Mouse (Mus musculus) forebrain, embryonic 13.5 days (tissue): ENCODE measurements around the gene Tjp1. TPM values are rescaled to one million over a fixed set of nuclear protein-coding genes. Genes with fewer than 3 reads are reported as not detected.

Experiments used
- ATAC-seq: fragments of 200-750 bp; cut with Nextera tagmentation; 2 replicates; pipeline ENCODE4 v1.8.0; 2017
- H3K27ac ChIP-seq: fragments of 300-500 bp; sonication (generic); 2 replicates; pipeline ENCODE4 v1.5.1; 2015; ENCODE audit warnings: inconsistent platforms, mild to moderate bottlenecking, moderate library complexity
- H3K27me3 ChIP-seq: fragments of 300-500 bp; sonication (generic); 2 replicates; pipeline ENCODE4 v1.6.1; 2015; ENCODE audit warnings: mild to moderate bottlenecking, inconsistent platforms
- H3K36me3 ChIP-seq: fragments of 300-500 bp; sonication (generic); 2 replicates; pipeline ENCODE4 v1.6.1; 2015; ENCODE audit warnings: mild to moderate bottlenecking, inconsistent platforms; ENCODE audit not compliant: poor library complexity, severe bottlenecking
- H3K4me1 ChIP-seq: fragments of 300-500 bp; sonication (generic); 2 replicates; pipeline ENCODE4 v1.6.1; 2015; ENCODE audit warnings: inconsistent platforms
- H3K4me2 ChIP-seq: fragments of 300-500 bp; sonication (generic); 2 replicates; pipeline ENCODE4 v1.6.1; 2015; ENCODE audit warnings: inconsistent platforms, mild to moderate bottlenecking, moderate library complexity
- H3K4me3 ChIP-seq: fragments of 300-500 bp; sonication (generic); 2 replicates; pipeline ENCODE4 v1.5.1; 2015; ENCODE audit warnings: mild to moderate bottlenecking, inconsistent platforms
- H3K9ac ChIP-seq: fragments of 300-500 bp; sonication (generic); 2 replicates; pipeline ENCODE4 v1.6.1; 2015; ENCODE audit warnings: mild to moderate bottlenecking, inconsistent platforms
- H3K9me3 ChIP-seq: fragments of 300-500 bp; sonication (generic); replicated peaks from 2 replicates; pipeline ENCODE4 v1.6.1; 2016; ENCODE audit warnings: inconsistent platforms
- WGBS: fragments of 180-500 bp; shearing (Covaris S2); methylation state at CpG from one replicate; pipeline ENCODE4 v1.1.7; 2015; 5-methylcytosine and 5-hydroxymethylcytosine counted together
- polyA plus RNA-seq: library from polyadenylated mRNA; unstranded; fragments of >200 nt; fragmentation: Nextera tagmentation; extraction: Ambion mirVana; gene quantifications from 2 replicates; pipeline ENCODE4 v1.2.1, GENCODE M21; 2015

The Tjp1 gene
- polyA plus RNA-seq, 1 experiment from 2014 or later = 19.9 TPM

- Histone ChIP-seq H3K4me1 (no peaks in the 10 kb centered on the region), H3K4me2 (no peak overlapping the region), H3K9ac (no peak overlapping the region), H3K36me3 (no peaks in the 10 kb centered on the region), H3K27me3 (no peaks in the 10 kb centered on the region), H3K27ac (no peak overlapping the region), H3K4me3 (no peak overlapping the region), H3K9me3 (no peaks in the 10 kb centered on the region)
- ATAC-seq = no peak
- WGBS = 87% methylated on average over 3 of the region's 3 CpGs
Observed at GRCm38 (mm10) chr7:65377521-65377920, 150.1 kb downstream of the Tjp1 start.

- H3K36me3 ChIP-seq = no peaks in the 10 kb centered on the region
- no peak overlapping the region for H3K4me3 ChIP-seq
- no peak for ATAC-seq
- no peak overlapping the region for H3K4me2 ChIP-seq
- H3K27me3 ChIP-seq = no peaks in the 10 kb centered on the region
- H3K9ac ChIP-seq = no peak overlapping the region
- 89% methylated on average over 3 of the region's 3 CpGs for WGBS
- peaks cover 5% of the 10 kb centered on the region; the same call in 1 of the 2 replicates for H3K4me1 ChIP-seq
- no peak overlapping the region for H3K27ac ChIP-seq
- no peaks in the 10 kb centered on the region for H3K9me3 ChIP-seq
Observed at GRCm38 (mm10) chr7:65375621-65376020, 152.0 kb downstream of the Tjp1 start.

DNA sequence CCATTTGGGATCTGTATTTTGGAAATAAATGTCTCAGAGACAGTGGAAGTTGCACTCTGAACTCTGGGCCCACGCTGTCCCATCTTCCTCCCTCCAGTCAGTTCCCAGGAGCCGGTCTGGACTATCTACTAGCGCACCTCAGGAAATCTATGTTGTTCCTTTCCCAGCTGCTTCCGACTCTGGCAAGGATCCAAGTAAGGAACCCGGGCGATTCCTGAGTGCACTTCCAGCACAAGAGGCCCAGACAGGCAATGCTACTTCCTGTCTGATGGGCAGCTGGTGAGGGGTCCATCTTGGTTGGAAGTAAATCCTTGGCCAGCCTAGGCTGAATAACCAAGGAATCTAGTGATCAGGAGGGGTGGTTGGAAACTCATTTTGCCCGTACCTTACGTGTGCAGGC lies 152.4 kb downstream of the Tjp1 start:
- H3K9ac ChIP-seq = no peak overlapping the region
- peaks cover 7% of the 10 kb centered on the region; the same call in 1 of the 2 replicates for H3K4me1 ChIP-seq
- H3K9me3 ChIP-seq = no peaks in the 10 kb centered on the region
- 81% methylated on average over 8 of the region's 8 CpGs for WGBS
- H3K27me3 ChIP-seq = no peaks in the 10 kb centered on the region
- H3K36me3 ChIP-seq = no peaks in the 10 kb centered on the region
- no peak overlapping the region for H3K4me3 ChIP-seq
- no peak overlapping the region for H3K4me2 ChIP-seq
- ATAC-seq = no peak
- no peak overlapping the region for H3K27ac ChIP-seq

DNA sequence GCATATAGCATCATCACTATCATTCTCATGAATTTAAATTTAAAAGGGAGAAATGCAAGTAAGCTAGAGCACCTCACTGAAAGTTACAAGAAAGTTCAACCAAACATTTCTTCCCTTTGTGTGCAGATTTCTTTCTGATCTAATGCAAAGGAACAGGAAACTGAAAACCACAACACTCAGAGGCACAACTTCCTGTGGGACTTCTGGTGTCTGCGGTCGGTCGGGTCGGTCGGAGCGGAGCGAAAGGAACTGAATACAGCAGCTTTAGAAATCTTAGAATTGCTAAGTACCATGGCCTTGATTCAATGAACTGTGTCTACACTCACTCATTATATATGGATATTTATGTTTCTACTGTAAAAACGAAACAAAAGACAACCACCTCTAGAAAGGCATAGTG lies 154.2 kb downstream of the Tjp1 start:
- WGBS = 95% methylated on average over 8 of the region's 8 CpGs
- H3K36me3 ChIP-seq = no peaks in the 10 kb centered on the region
- no peak overlapping the region for H3K4me3 ChIP-seq
- no peaks in the 10 kb centered on the region for H3K27me3 ChIP-seq
- no peak overlapping the region for H3K27ac ChIP-seq
- H3K4me1 ChIP-seq = peaks cover 22% of the 10 kb centered on the region
- H3K9me3 ChIP-seq = no peaks in the 10 kb centered on the region
- no peak for ATAC-seq
- no peak overlapping the region for H3K4me2 ChIP-seq
- no peak overlapping the region for H3K9ac ChIP-seq

DNA sequence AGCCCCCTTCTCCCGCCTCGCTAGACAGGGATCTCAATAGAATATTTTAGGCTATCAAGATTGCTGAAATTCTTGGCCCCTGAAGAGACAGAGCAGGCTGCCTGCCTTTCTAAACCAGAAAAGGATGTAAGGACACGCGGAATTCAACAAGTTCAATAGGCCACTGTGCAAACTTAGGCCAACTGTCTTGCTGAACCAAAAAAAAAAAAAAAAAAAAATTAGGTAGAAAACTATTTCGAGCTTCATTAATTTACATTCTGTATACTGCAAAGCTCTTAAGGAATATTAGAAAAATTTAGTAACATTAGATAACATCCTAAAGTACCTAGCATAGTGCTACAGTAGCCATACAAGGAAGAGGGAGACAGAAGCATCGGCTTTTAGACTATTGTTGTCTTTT lies 155.8 kb downstream of the Tjp1 start:
- no peak; the same call in 1 of the 2 replicates for ATAC-seq
- peak overlapping the region; percentile 87 for H3K4me3 ChIP-seq
- peak overlapping the region; percentile 83 for H3K9ac ChIP-seq

DNA sequence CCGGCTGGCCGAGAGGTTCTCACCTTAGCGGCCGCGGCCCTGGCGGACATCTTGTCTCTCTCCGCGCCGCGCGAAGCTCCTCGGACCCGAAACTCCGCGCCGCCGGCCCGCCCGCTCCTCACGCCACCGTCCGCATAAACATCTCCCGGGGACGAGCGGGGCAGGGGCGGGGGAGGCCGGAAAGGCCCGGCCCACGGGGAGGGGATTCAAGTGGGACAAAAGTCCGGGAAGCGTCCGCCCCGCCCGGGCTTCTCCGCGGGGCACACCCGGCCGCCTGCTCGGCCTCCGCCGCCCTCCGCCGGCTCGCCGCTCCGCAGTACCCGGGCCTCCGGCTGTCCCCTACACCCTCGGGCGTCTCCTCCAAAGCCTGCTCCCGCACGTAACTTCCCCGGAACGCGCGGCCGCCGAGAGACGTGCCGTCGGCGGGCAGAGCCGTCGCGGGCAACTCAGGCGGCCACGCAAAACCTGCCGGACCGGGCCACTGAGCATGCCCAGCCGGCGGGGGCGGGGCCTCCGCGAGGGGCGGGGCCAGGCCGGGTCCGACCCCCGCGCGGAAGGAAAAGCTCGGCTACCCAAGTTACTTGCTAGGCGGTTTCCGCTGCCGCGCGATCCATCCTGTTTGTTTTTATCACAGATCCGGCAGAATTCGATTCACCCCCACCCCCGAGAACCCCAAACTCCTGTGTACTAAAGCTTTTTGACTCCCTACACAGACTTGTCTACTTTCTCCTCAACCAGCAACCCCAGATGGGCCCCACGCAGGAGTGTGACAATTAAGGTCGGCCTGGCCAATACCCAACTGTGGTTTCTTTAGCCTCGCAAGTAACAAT lies 156.6 kb downstream of the Tjp1 start:
- peak; percentile 94 for ATAC-seq
- peak overlapping the region; percentile 80 for H3K27ac ChIP-seq
- H3K4me1 ChIP-seq = peaks cover 42% of the 10 kb centered on the region
- H3K36me3 ChIP-seq = no peaks in the 10 kb centered on the region
- no peaks in the 10 kb centered on the region for H3K27me3 ChIP-seq
- WGBS = under 1% methylated on average over 58 of the region's 92 CpGs
- H3K9me3 ChIP-seq = no peaks in the 10 kb centered on the region
- H3K9ac ChIP-seq = peak overlapping the region; percentile 83
- peak overlapping the region; percentile 87 for H3K4me3 ChIP-seq
- peak overlapping the region; percentile 81 for H3K4me2 ChIP-seq

More for the DNA sequence above, 155.8 kb downstream of the Tjp1 start:
- 0 out of 2 replicates have a peak overlapping the region, but pooled peaks have one; percentile 80 for H3K27ac ChIP-seq
- 40% methylated on average over 6 of the region's 6 CpGs for WGBS
- no peaks in the 10 kb centered on the region for H3K9me3 ChIP-seq
- H3K36me3 ChIP-seq = no peaks in the 10 kb centered on the region
- H3K27me3 ChIP-seq = no peaks in the 10 kb centered on the region
- H3K4me2 ChIP-seq = peak overlapping the region; percentile 81
- peaks cover 36% of the 10 kb centered on the region for H3K4me1 ChIP-seq

DNA sequence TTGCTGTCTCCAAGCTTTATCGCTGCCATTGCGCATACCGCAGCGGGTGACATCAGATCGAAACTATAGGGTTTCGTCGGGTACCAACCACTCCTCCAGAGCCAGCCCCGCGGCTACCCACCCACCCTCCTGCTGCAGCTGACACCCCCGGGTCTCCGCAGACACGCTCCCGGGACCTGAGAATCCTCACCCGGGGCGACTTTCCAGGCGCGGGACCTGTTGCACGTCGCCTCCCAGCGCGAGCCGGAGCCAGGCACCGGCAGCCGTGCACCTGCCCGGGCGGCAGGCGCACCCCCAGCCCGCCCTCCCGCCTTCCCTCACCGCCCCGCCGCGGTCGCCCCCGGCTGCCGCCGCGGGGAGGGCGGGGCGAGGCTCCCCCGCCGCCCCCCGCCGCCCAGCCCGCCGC lies 157.2 kb downstream of the Tjp1 start:
- Histone ChIP-seq H3K36me3 (no peaks in the 10 kb centered on the region), H3K4me1 (peaks cover 45% of the 10 kb centered on the region), H3K4me3 (peak overlapping the region; percentile 87), H3K27me3 (no peaks in the 10 kb centered on the region), H3K9me3 (no peaks in the 10 kb centered on the region), H3K9ac (peak overlapping the region; percentile 83), H3K27ac (peak overlapping the region; percentile 80), H3K4me2 (peak overlapping the region; percentile 81)
- WGBS = under 1% methylated on average over 17 of the region's 46 CpGs
- peak; percentile 43 for ATAC-seq

- Histone ChIP-seq H3K9ac (peak overlapping the region; percentile 54; the same call in 1 of the 2 replicates), H3K4me2 (peak overlapping the region; percentile 60)
Observed at GRCm38 (mm10) chr7:65369101-65369500, 158.5 kb downstream of the Tjp1 start.

DNA sequence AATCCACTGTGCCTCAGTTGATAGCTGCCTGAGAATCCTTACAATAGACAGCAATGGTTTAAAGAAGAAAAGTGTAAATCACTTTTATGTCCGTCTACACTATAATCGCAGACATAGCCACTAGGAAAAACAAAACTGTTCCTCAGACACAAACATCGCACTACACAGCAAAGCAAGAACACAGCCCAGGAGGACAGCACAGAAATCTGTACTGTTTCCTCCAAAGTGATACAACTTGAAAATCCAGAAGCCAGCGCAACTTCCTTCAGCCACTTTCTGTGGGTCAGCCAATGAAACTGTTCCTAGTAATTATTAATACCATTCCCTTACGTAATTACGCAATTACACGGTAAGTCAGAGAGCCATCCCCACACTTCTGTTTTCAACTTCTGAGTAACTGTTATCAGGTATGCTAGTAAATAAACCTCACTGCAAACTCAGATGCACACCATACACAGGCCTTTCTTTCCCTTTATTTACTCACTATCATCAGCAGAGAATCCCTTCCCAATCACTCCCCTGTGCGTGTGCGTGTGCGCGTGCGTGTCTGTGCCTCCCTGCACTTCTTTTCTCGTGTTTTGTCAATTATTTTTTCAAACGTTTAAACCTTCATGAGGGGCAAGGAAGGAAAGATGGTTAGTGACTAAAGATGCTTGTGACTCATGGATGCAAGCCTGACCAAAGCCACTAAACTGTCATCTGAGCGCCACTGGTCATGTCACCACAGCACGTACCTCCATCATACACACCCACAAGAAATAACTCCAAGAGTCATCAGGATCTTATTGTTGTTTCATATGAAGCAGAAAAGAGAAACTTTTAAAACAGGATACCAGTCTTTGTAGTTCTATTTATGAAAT lies 160.0 kb downstream of the Tjp1 start:
- Histone ChIP-seq H3K9me3 (no peaks in the 10 kb centered on the region), H3K27me3 (no peaks in the 10 kb centered on the region), H3K36me3 (no peaks in the 10 kb centered on the region), H3K27ac (no peak overlapping the region), H3K4me2 (peak overlapping the region; percentile 16; the same call in 1 of the 2 replicates), H3K4me1 (peaks cover 45% of the 10 kb centered on the region), H3K9ac (no peak overlapping the region), H3K4me3 (no peak overlapping the region)
- no peak for ATAC-seq
- 79% methylated on average over 16 of the region's 16 CpGs for WGBS

More at GRCm38 (mm10) chr7:65369101-65369500, 158.5 kb downstream of the Tjp1 start:
- Histone ChIP-seq H3K4me1 (peaks cover 45% of the 10 kb centered on the region), H3K27ac (no peak overlapping the region), H3K9me3 (no peaks in the 10 kb centered on the region), H3K4me3 (peak overlapping the region; percentile 87), H3K27me3 (no peaks in the 10 kb centered on the region), H3K36me3 (no peaks in the 10 kb centered on the region)
- 6% methylated on average over 5 of the region's 5 CpGs for WGBS
- no peak for ATAC-seq

GRCm38 (mm10) chr7:65366153-65366552 lies 161.4 kb downstream of the Tjp1 start:
- no peaks in the 10 kb centered on the region for H3K36me3 ChIP-seq
- ATAC-seq = no peak
- H3K9me3 ChIP-seq = no peaks in the 10 kb centered on the region
- WGBS = 9% methylated on average over 1 of the region's 1 CpGs
- H3K9ac ChIP-seq = no peak overlapping the region
- H3K4me2 ChIP-seq = no peak overlapping the region
- peaks cover 41% of the 10 kb centered on the region for H3K4me1 ChIP-seq
- H3K27ac ChIP-seq = no peak overlapping the region
- H3K4me3 ChIP-seq = no peak overlapping the region
- H3K27me3 ChIP-seq = no peaks in the 10 kb centered on the region

GRCm38 (mm10) chr7:65365560-65365959 lies 162.0 kb downstream of the Tjp1 start:
- no peak overlapping the region for H3K27ac ChIP-seq
- H3K4me3 ChIP-seq = no peak overlapping the region
- no peak overlapping the region for H3K9ac ChIP-seq
- 76% methylated on average over 4 of the region's 4 CpGs for WGBS
- no peak overlapping the region for H3K4me2 ChIP-seq
- H3K36me3 ChIP-seq = no peaks in the 10 kb centered on the region
- no peaks in the 10 kb centered on the region for H3K9me3 ChIP-seq
- H3K4me1 ChIP-seq = peaks cover 41% of the 10 kb centered on the region
- ATAC-seq = no peak
- no peaks in the 10 kb centered on the region for H3K27me3 ChIP-seq

GRCm38 (mm10) chr7:65360278-65360677 lies 167.3 kb downstream of the Tjp1 start:
- no peak overlapping the region for H3K27ac ChIP-seq
- no peaks in the 10 kb centered on the region for H3K36me3 ChIP-seq
- H3K9ac ChIP-seq = no peak overlapping the region; the same call in 1 of the 2 replicates
- no peaks in the 10 kb centered on the region for H3K9me3 ChIP-seq
- no peaks in the 10 kb centered on the region for H3K27me3 ChIP-seq
- ATAC-seq = no peak
- H3K4me2 ChIP-seq = no peak overlapping the region
- H3K4me3 ChIP-seq = no peak overlapping the region
- peaks cover 32% of the 10 kb centered on the region for H3K4me1 ChIP-seq
- WGBS = 68% methylated on average over 3 of the region's 3 CpGs
